Mouse (Mus musculus): Measurements from ENCODE around the gene Babam2. TPM values are rescaled to one million over a fixed set of nuclear protein-coding genes. Genes with fewer than 3 reads are reported as not detected.

Gene Babam2
- total and polyA plus RNA-seq, 3 experiments, result 44.6 to 214 (median 65.0) TPM

GRCm38 (mm10) chr5:31931637-31932036, 234.2 kb downstream of the Babam2 start:
- Histone ChIP-seq H3K4me3 (ENCODE audit: low read depth, low read length) (no peak overlapping the region), H3K36me3 (replicated peaks) (peaks cover 11% of the 10 kb centered on the region), H3K27me3 (ENCODE audit: insufficient read depth, low read length) (no peaks in the 10 kb centered on the region), H3K4me1 (ENCODE audit: insufficient read depth, low read depth, low read length) (no peaks in the 10 kb centered on the region), H3K9me3 (replicated peaks) (no peaks in the 10 kb centered on the region)
- TF ChIP-seq GATA2 (IDR thresholded peaks at IDR 0.05; ENCODE audit: borderline replicate concordance, low read depth, low read length) (no peak), CTCF (IDR thresholded peaks at IDR 0.05; ENCODE audit: low read depth, low read length) (no peak), TAL1 (conservative IDR thresholded peaks at IDR 0.05; ENCODE audit: low read depth, low read length) (no peak), POLR2AphosphoS5 (IDR thresholded peaks at IDR 0.05; ENCODE audit: insufficient replicate concordance, low read depth, low read length) (no peak), GATA1 (IDR thresholded peaks at IDR 0.05; ENCODE audit: borderline replicate concordance, low read length) (no peak)
- no peak for ATAC-seq (ENCODE audit: extremely low read depth, insufficient number of reproducible peaks, low FRiP score, poor library complexity, severe bottlenecking)
- DNase-seq (ENCODE audit: low spot score), result no peak

- H3K27me3 ChIP-seq (ENCODE audit: insufficient read depth, low read length), result no peaks in the 10 kb centered on the region
- no peak for ATAC-seq (ENCODE audit: extremely low read depth, insufficient number of reproducible peaks, low FRiP score, poor library complexity, severe bottlenecking)
- DNase-seq (ENCODE audit: low spot score), result no peak
- H3K4me3 ChIP-seq (ENCODE audit: low read depth, low read length), result no peak overlapping the region
- H3K4me1 ChIP-seq (ENCODE audit: insufficient read depth, low read depth, low read length), result no peaks in the 10 kb centered on the region
- H3K9me3 ChIP-seq (replicated peaks), result no peaks in the 10 kb centered on the region
- H3K36me3 ChIP-seq (replicated peaks), result peaks cover 13% of the 10 kb centered on the region
- no peak for TF ChIP-seq TAL1 (conservative IDR thresholded peaks at IDR 0.05; ENCODE audit: low read depth, low read length)
- TF ChIP-seq CTCF (IDR thresholded peaks at IDR 0.05; ENCODE audit: low read depth, low read length), result no peak
- TF ChIP-seq POLR2AphosphoS5 (IDR thresholded peaks at IDR 0.05; ENCODE audit: insufficient replicate concordance, low read depth, low read length), result no peak
- no peak for TF ChIP-seq GATA1 (IDR thresholded peaks at IDR 0.05; ENCODE audit: borderline replicate concordance, low read length)
- TF ChIP-seq GATA2 (IDR thresholded peaks at IDR 0.05; ENCODE audit: borderline replicate concordance, low read depth, low read length), result no peak
Observed at GRCm38 (mm10) chr5:31933296-31933695, 235.8 kb downstream of the Babam2 start.

GRCm38 (mm10) chr5:31934397-31934796, 236.9 kb downstream of the Babam2 start:
- Histone ChIP-seq H3K27me3 (ENCODE audit: insufficient read depth, low read length) (no peaks in the 10 kb centered on the region), H3K4me1 (ENCODE audit: insufficient read depth, low read depth, low read length) (no peaks in the 10 kb centered on the region), H3K36me3 (replicated peaks) (peaks cover 14% of the 10 kb centered on the region), H3K9me3 (replicated peaks) (no peaks in the 10 kb centered on the region), H3K4me3 (ENCODE audit: low read depth, low read length) (no peak overlapping the region)
- ATAC-seq (ENCODE audit: extremely low read depth, insufficient number of reproducible peaks, low FRiP score, poor library complexity, severe bottlenecking) (no peak), DNase-seq (ENCODE audit: low spot score) (no peak)
- no peak for TF ChIP-seq POLR2AphosphoS5 (IDR thresholded peaks at IDR 0.05; ENCODE audit: insufficient replicate concordance, low read depth, low read length)

DNA sequence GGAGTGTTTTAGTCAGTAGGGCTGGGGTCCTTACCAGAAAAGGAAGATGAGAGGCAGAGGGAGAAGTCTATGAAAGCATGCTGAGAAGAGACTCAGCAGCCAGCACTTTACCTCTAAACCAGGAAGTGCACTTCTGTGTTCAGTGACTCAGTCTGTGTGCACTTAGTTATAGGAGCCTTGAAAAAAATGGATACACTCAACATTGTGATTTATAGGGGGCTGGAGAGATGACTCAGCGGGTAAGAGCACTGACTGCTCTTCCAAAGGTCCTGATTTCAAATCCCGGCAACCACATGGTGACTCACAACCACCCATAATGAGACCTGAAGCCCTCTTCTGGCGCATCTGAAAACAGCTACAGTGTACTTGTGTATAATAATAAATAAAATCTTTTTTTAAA, 238.5 kb downstream of the Babam2 start:
- ATAC-seq (ENCODE audit: extremely low read depth, insufficient number of reproducible peaks, low FRiP score, poor library complexity, severe bottlenecking), result no peak
- H3K9me3 ChIP-seq (replicated peaks), result no peaks in the 10 kb centered on the region
- H3K36me3 ChIP-seq (replicated peaks), result peaks cover 8% of the 10 kb centered on the region
- DNase-seq (ENCODE audit: low spot score), result no peak
- TF ChIP-seq GATA2 (IDR thresholded peaks at IDR 0.05; ENCODE audit: borderline replicate concordance, low read depth, low read length) (no peak), CTCF (IDR thresholded peaks at IDR 0.05; ENCODE audit: low read depth, low read length) (no peak), GATA1 (IDR thresholded peaks at IDR 0.05; ENCODE audit: borderline replicate concordance, low read length) (no peak), POLR2AphosphoS5 (IDR thresholded peaks at IDR 0.05; ENCODE audit: insufficient replicate concordance, low read depth, low read length) (no peak), TAL1 (conservative IDR thresholded peaks at IDR 0.05; ENCODE audit: low read depth, low read length) (no peak)
- H3K4me3 ChIP-seq (ENCODE audit: low read depth, low read length), result no peak overlapping the region
- no peaks in the 10 kb centered on the region for H3K27me3 ChIP-seq (ENCODE audit: insufficient read depth, low read length)
- H3K4me1 ChIP-seq (ENCODE audit: insufficient read depth, low read depth, low read length), result no peaks in the 10 kb centered on the region

DNA sequence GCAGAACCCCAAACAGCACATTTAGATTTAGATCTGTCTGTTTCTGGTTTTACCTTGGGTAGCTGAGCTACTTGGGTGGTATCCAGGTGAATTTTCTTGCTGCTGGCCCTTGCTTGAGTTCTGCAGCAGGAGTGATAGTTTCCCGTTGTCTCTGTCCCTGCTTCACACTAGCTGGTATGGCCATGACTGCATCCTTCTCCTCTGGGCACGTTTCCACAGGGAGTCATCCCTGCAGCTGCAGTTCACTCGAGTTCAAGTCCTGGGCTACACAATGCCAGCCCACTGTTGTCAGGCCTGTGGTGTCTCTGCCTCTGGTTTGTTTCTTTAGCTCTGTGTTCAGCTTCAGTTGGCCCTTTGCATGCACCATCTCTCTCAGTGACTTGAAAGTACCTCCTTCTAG, 239.0 kb downstream of the Babam2 start:
- Histone ChIP-seq H3K27me3 (ENCODE audit: insufficient read depth, low read length) (no peaks in the 10 kb centered on the region), H3K4me3 (ENCODE audit: low read depth, low read length) (no peak overlapping the region), H3K36me3 (replicated peaks) (peaks cover 8% of the 10 kb centered on the region), H3K9me3 (replicated peaks) (no peaks in the 10 kb centered on the region), H3K4me1 (ENCODE audit: insufficient read depth, low read depth, low read length) (no peaks in the 10 kb centered on the region)
- TF ChIP-seq TAL1 (conservative IDR thresholded peaks at IDR 0.05; ENCODE audit: low read depth, low read length) (no peak), GATA1 (IDR thresholded peaks at IDR 0.05; ENCODE audit: borderline replicate concordance, low read length) (no peak), POLR2AphosphoS5 (IDR thresholded peaks at IDR 0.05; ENCODE audit: insufficient replicate concordance, low read depth, low read length) (no peak), GATA2 (IDR thresholded peaks at IDR 0.05; ENCODE audit: borderline replicate concordance, low read depth, low read length) (no peak), CTCF (IDR thresholded peaks at IDR 0.05; ENCODE audit: low read depth, low read length) (no peak)
- no peak for DNase-seq (ENCODE audit: low spot score)
- ATAC-seq (ENCODE audit: extremely low read depth, insufficient number of reproducible peaks, low FRiP score, poor library complexity, severe bottlenecking), result no peak

DNA sequence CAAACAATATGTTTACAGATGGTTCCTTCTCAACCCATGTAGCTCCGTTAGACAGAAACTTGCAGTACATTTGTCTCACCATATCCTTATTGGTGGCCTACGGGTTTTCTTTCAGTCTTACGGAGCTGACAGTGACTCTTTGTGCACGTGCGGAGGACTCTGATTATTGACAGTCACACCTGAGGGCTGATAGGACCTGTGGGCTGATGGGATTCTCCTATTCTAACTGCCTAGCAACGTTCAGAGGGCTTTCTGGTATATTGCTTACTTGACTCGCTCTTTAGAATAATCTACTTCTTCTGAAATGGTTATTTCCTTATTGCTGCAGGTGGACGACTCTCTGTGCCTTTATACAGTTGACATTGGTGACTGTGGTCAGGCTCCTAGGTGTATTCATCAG, 243.4 kb downstream of the Babam2 start:
- DNase-seq (ENCODE audit: low spot score) (no peak), ATAC-seq (ENCODE audit: extremely low read depth, insufficient number of reproducible peaks, low FRiP score, poor library complexity, severe bottlenecking) (no peak)
- TF ChIP-seq POLR2AphosphoS5 (IDR thresholded peaks at IDR 0.05; ENCODE audit: insufficient replicate concordance, low read depth, low read length) (no peak), CTCF (IDR thresholded peaks at IDR 0.05; ENCODE audit: low read depth, low read length) (no peak), GATA2 (IDR thresholded peaks at IDR 0.05; ENCODE audit: borderline replicate concordance, low read depth, low read length) (no peak), TAL1 (conservative IDR thresholded peaks at IDR 0.05; ENCODE audit: low read depth, low read length) (no peak), GATA1 (IDR thresholded peaks at IDR 0.05; ENCODE audit: borderline replicate concordance, low read length) (no peak)
- Histone ChIP-seq H3K4me3 (ENCODE audit: low read depth, low read length) (no peak overlapping the region), H3K36me3 (replicated peaks) (peaks cover 10% of the 10 kb centered on the region), H3K27me3 (ENCODE audit: insufficient read depth, low read length) (no peaks in the 10 kb centered on the region), H3K9me3 (replicated peaks) (no peaks in the 10 kb centered on the region), H3K4me1 (ENCODE audit: insufficient read depth, low read depth, low read length) (no peaks in the 10 kb centered on the region)

- Histone ChIP-seq H3K4me1 (ENCODE audit: insufficient read depth, low read depth, low read length) (no peaks in the 10 kb centered on the region), H3K9me3 (replicated peaks) (no peaks in the 10 kb centered on the region), H3K27me3 (ENCODE audit: insufficient read depth, low read length) (no peaks in the 10 kb centered on the region), H3K36me3 (replicated peaks) (peaks cover 14% of the 10 kb centered on the region), H3K4me3 (ENCODE audit: low read depth, low read length) (no peak overlapping the region)
- TF ChIP-seq GATA2 (IDR thresholded peaks at IDR 0.05; ENCODE audit: borderline replicate concordance, low read depth, low read length), result no peak
- TF ChIP-seq GATA1 (IDR thresholded peaks at IDR 0.05; ENCODE audit: borderline replicate concordance, low read length), result no peak
- TF ChIP-seq TAL1 (conservative IDR thresholded peaks at IDR 0.05; ENCODE audit: low read depth, low read length), result no peak
- TF ChIP-seq CTCF (IDR thresholded peaks at IDR 0.05; ENCODE audit: low read depth, low read length), result no peak
- TF ChIP-seq POLR2AphosphoS5 (IDR thresholded peaks at IDR 0.05; ENCODE audit: insufficient replicate concordance, low read depth, low read length), result no peak
- ATAC-seq (ENCODE audit: extremely low read depth, insufficient number of reproducible peaks, low FRiP score, poor library complexity, severe bottlenecking) (no peak), DNase-seq (ENCODE audit: low spot score) (no peak)
Observed at GRCm38 (mm10) chr5:31947185-31947584, 249.7 kb downstream of the Babam2 start.
